Mouse (Mus musculus) embryonic fibroblast, embryonic 13.5 days (primary cell): ENCODE results near the gene Rasl2-9.

ENCODE experiments used
- CTCF ChIP-seq: IDR thresholded peaks from 2 replicates; pipeline ENCODE4 v1.5.1; 2011; ENCODE audit warnings: mild to moderate bottlenecking, control low read depth, low read length, moderate library complexity, borderline replicate concordance; ENCODE audit not compliant: insufficient read depth
- POLR2A ChIP-seq: IDR thresholded peaks from 2 replicates; pipeline ENCODE4 v1.6.1; 2011; ENCODE audit warnings: low read depth, mild to moderate bottlenecking, control low read depth, low read length, moderate library complexity

- TF ChIP-seq POLR2A = no peak
- TF ChIP-seq CTCF = no peak
Measured at GRCm38 (mm10) chr7:5108272-5108671, 17.5 kb downstream of the Rasl2-9 start.
